In the genomic region with DNA sequence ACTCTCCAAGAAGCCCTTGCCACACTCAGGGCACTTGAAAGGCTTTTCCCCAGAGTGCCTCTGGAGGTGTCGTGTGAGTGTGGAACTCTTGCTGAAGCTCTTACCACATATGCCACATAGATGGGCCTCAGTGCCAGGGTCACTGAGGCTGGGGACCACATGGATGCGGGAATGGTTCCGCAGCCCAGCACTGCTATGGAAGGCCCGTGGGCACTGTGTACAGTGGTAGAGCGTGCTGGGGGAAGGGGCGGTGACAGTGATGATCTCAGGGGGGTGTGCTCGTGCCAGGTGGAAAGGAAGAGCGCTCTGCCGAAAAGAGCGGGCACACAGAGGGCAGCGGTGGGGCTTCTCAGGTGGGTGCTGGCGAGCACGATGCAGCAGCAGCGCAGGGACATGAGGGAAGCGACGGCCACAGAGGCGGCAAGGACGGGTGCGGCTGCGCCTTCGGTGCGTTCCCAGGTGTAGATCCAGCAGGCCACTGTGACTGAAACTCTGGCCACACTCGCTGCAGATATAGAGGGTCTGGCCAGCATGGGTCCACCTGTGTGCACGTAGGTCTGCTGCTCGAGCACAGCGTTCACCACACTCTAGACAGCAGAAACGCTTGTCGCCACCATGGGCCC, we compare ENCODE assay signal across 14 mouse cellular contexts. TPM values are rescaled to one million over a fixed set of nuclear protein-coding genes. Genes with fewer than 3 reads are reported as not detected.
DNase-seq lines count a peak whose midpoint lies in the region; ATAC-seq and TF ChIP-seq lines count a peak whose summit lies in the region.
"Had no signal": no experiment of that assay in that cellular context is flagged by ENCODE, and none has a peak within 500 bp of the region (broad histone marks: within the 10 kb centered on the region; RNA-seq: fewer than 3 reads in every experiment).

No protein-coding gene starts in this region.

- H3K36me3 ChIP-seq in heart, embryonic 11.5 days (ENCODE audit: control insufficient read depth, insufficient read depth, low read length): 0 out of 2 replicates have a peak, but pooled peaks cover 3% of the 10 kb centered on the region
- peaks cover 18% of the 10 kb centered on the region for H3K36me3 ChIP-seq in lung, embryonic 16.5 days (ENCODE audit: control insufficient read depth, insufficient read depth, low read length)
- peaks cover 15% of the 10 kb centered on the region for H3K36me3 ChIP-seq in neural tube, embryonic 14.5 days (ENCODE audit: control insufficient read depth, insufficient read depth, low read length)

- H3K27ac ChIP-seq in heart, embryonic 11.5 days (ENCODE audit: low read depth, low read length): no peak overlapping the region
- no peak overlapping the region for H3K27ac ChIP-seq in lung, embryonic 16.5 days (ENCODE audit: low read length)
- no peak overlapping the region for H3K27ac ChIP-seq in bone marrow, adult 2 months (ENCODE audit: control insufficient read depth, insufficient read depth, low read depth, low read length, poor library complexity)
- no peak overlapping the region for H3K27ac ChIP-seq in neural tube, embryonic 14.5 days (ENCODE audit: low read depth, low read length)
- no peak overlapping the region for H3K27ac ChIP-seq in layer of hippocampus, adult 2 months
- H3K27ac ChIP-seq: macrophage had no signal

- ATAC-seq in heart, embryonic 11.5 days (replicated peaks; ENCODE audit: insufficient number of reproducible peaks, low FRiP score, low TSS enrichment): 0 out of 2 replicates have a peak, but pooled peaks have one; percentile 49
- peak; percentile 49; the same call in 1 of the 2 replicates for ATAC-seq in lung, embryonic 16.5 days (ENCODE audit: low read depth)
- 0 out of 2 replicates have a peak, but pooled peaks have one; percentile 23 for ATAC-seq in neural tube, embryonic 14.5 days (ENCODE audit: low read depth)
- ATAC-seq: hindbrain, embryonic 16.5 days had no signal

- no peak for DNase-seq in heart, postnatal 10 days
- no peak for DNase-seq in lung, postnatal 10 days
- no peak for DNase-seq in layer of hippocampus, adult 2 months (ENCODE audit: low spot score in 2 of 2)
- DNase-seq in ovary, postnatal 10 days (ENCODE audit: low spot score): no peak
- DNase-seq: adrenal gland, postnatal 25 days; cerebellum, adult 18-20 months; thymus, adult 18-20 months had no signal

- intact Hi-C loops in heart, postnatal 10 days (cut with DNase I): no loop called here

- no peaks in the 10 kb centered on the region for H3K4me1 ChIP-seq in heart, embryonic 11.5 days (ENCODE audit: control insufficient read depth, insufficient read depth, low read length)
- peaks cover 4% of the 10 kb centered on the region for H3K4me1 ChIP-seq in lung, embryonic 16.5 days (replicated peaks; ENCODE audit: control insufficient read depth, insufficient read depth, low read length)
- H3K4me1 ChIP-seq in bone marrow, adult 2 months (ENCODE audit: control insufficient read depth, insufficient read depth, low read length): no peaks in the 10 kb centered on the region; the same call in 1 of the 2 replicates
- H3K4me1 ChIP-seq in neural tube, embryonic 14.5 days (ENCODE audit: control insufficient read depth, insufficient read depth, low read length): peaks cover 2% of the 10 kb centered on the region

- no peaks in the 10 kb centered on the region for H3K27me3 ChIP-seq in heart, embryonic 11.5 days (ENCODE audit: control insufficient read depth, insufficient read depth, low read length)
- H3K27me3 ChIP-seq in lung, embryonic 16.5 days (ENCODE audit: control insufficient read depth, insufficient read depth, low read depth, low read length): no peaks in the 10 kb centered on the region
- no peaks in the 10 kb centered on the region for H3K27me3 ChIP-seq in neural tube, embryonic 14.5 days (ENCODE audit: control insufficient read depth, insufficient read depth, low read length)

- no peak for TF ChIP-seq CTCF in bone marrow, adult 2 months (IDR thresholded peaks at IDR 0.05; ENCODE audit: control insufficient read depth, insufficient read depth, low read length)
- TF ChIP-seq CTCF in layer of hippocampus, adult 2 months (conservative IDR thresholded peaks at IDR 0.05): no peak

- H3K9ac ChIP-seq in heart, embryonic 11.5 days (ENCODE audit: low read depth, low read length): no peak overlapping the region
- no peak overlapping the region for H3K9ac ChIP-seq in lung, embryonic 16.5 days (ENCODE audit: low read length)
- no peak overlapping the region for H3K9ac ChIP-seq in neural tube, embryonic 14.5 days (replicated peaks; ENCODE audit: low read depth, low read length)

- no peak overlapping the region for H3K4me3 ChIP-seq in heart, embryonic 11.5 days (ENCODE audit: low read depth, low read length)
- no peak overlapping the region for H3K4me3 ChIP-seq in lung, embryonic 16.5 days (ENCODE audit: low read length)
- no peak overlapping the region for H3K4me3 ChIP-seq in bone marrow, adult 2 months (replicated peaks; ENCODE audit: control insufficient read depth, low read depth, low read length)
- H3K4me3 ChIP-seq in neural tube, embryonic 14.5 days (ENCODE audit: low read depth, low read length): no peak overlapping the region
- H3K4me3 ChIP-seq in layer of hippocampus, adult 2 months: no peak overlapping the region

- TF ChIP-seq POLR2A in bone marrow, adult 2 months (IDR thresholded peaks at IDR 0.05; ENCODE audit: borderline replicate concordance, control insufficient read depth, low read depth, low read length): peak; percentile 27; the same call in 1 of the 2 replicates

- no peak overlapping the region for H3K4me2 ChIP-seq in heart, embryonic 11.5 days
- no peak overlapping the region for H3K4me2 ChIP-seq in lung, embryonic 16.5 days (ENCODE audit: low read depth, low read length)
- no peak overlapping the region for H3K4me2 ChIP-seq in neural tube, embryonic 14.5 days (ENCODE audit: low read depth, low read length)

- H3K9me3 ChIP-seq in heart, embryonic 11.5 days (replicated peaks; ENCODE audit: control insufficient read depth, low read length): no peaks in the 10 kb centered on the region
- H3K9me3 ChIP-seq in lung, embryonic 16.5 days (ENCODE audit: control insufficient read depth, low read length): no peaks in the 10 kb centered on the region
- no peaks in the 10 kb centered on the region for H3K9me3 ChIP-seq in neural tube, embryonic 14.5 days (ENCODE audit: control insufficient read depth, low read length)

- 61% methylated on average over 28 of the region's 28 CpGs for WGBS in heart, embryonic 11.5 days (ENCODE audit: insufficient replicate concordance)
- WGBS in lung, embryonic 16.5 days: 64% methylated on average over 28 of the region's 28 CpGs
- 95% methylated on average over 28 of the region's 28 CpGs for WGBS in bone marrow, adult 2 months
- WGBS in neural tube, embryonic 14.5 days: 67% methylated on average over 28 of the region's 28 CpGs

RNA-seq across cellular contexts. Expression of a gene that starts 10.0 kb away (rescaled TPM):
- polyA plus RNA-seq in heart, embryonic 11.5 days (2014; fragmentation: Nextera tagmentation; extraction: Ambion mirVana): 8.2 and 9.3 TPM in 2 replicates
- 1 to 10 TPM; 4.5 TPM for total RNA-seq in heart, postnatal 10 days (2021)
- polyA plus RNA-seq in lung, embryonic 16.5 days (2015; fragmentation: Nextera tagmentation; extraction: Ambion mirVana): 23.0 and 24.4 TPM in 2 replicates
- 17.8 and 53.9 TPM in 2 replicates for polyA plus RNA-seq in bone marrow, adult 2 months (2011; ENCODE audit: insufficient read depth, insufficient read length, low replicate concordance, missing spikeins)
- polyA plus RNA-seq in neural tube, embryonic 14.5 days (2014; fragmentation: Nextera tagmentation; extraction: Ambion mirVana): 18.9 and 22.0 TPM in 2 replicates
- total RNA-seq in layer of hippocampus, adult 2 months (2021): 10 to 100 TPM; 29.2 to 30.9 TPM

RNA-seq across cellular contexts. Expression of a gene that starts 13.3 kb away (rescaled TPM):
- 31.2 and 33.8 TPM in 2 replicates for polyA plus RNA-seq in heart, embryonic 11.5 days (2014; fragmentation: Nextera tagmentation; extraction: Ambion mirVana)
- 10 to 100 TPM; 48.5 to 51.4 TPM for total RNA-seq in heart, postnatal 10 days (2021)
- 35.4 and 37.6 TPM in 2 replicates for polyA plus RNA-seq in lung, embryonic 16.5 days (2015; fragmentation: Nextera tagmentation; extraction: Ambion mirVana)
- polyA plus RNA-seq in bone marrow, adult 2 months (2011; ENCODE audit: insufficient read depth, insufficient read length, low replicate concordance, missing spikeins): 20.1 and 39.4 TPM in 2 replicates
- polyA plus RNA-seq in neural tube, embryonic 14.5 days (2014; fragmentation: Nextera tagmentation; extraction: Ambion mirVana): 44.4 and 44.5 TPM in 2 replicates
- total RNA-seq in layer of hippocampus, adult 2 months (2021): 10 to 100 TPM; 49.1 to 51.0 TPM

RNA-seq across cellular contexts. Expression of a gene that starts 13.6 kb away (rescaled TPM):
- polyA plus RNA-seq in heart, embryonic 11.5 days (2014; fragmentation: Nextera tagmentation; extraction: Ambion mirVana): 17.5 and 17.7 TPM in 2 replicates
- 10 to 100 TPM; 44.3 to 44.8 TPM for total RNA-seq in heart, postnatal 10 days (2021)
- polyA plus RNA-seq in lung, embryonic 16.5 days (2015; fragmentation: Nextera tagmentation; extraction: Ambion mirVana): 35.1 and 36.9 TPM in 2 replicates
- polyA plus RNA-seq in bone marrow, adult 2 months (2011; ENCODE audit: insufficient read depth, insufficient read length, low replicate concordance, missing spikeins): 12.6 and 17.7 TPM in 2 replicates
- polyA plus RNA-seq in neural tube, embryonic 14.5 days (2014; fragmentation: Nextera tagmentation; extraction: Ambion mirVana): 32.8 and 36.2 TPM in 2 replicates
- 10 to 100 TPM; 52.9 to 56.2 TPM for total RNA-seq in layer of hippocampus, adult 2 months (2021)

RNA-seq across cellular contexts. Expression of a gene that starts 42.3 kb away (rescaled TPM):
- not detected in 2 replicates for polyA plus RNA-seq in heart, embryonic 11.5 days (2014; fragmentation: Nextera tagmentation; extraction: Ambion mirVana)
- total RNA-seq in heart, postnatal 10 days (2021): not detected
- polyA plus RNA-seq in lung, embryonic 16.5 days (2015; fragmentation: Nextera tagmentation; extraction: Ambion mirVana): 0.10 TPM in 1 of 2 replicates, not detected in the other
- 5.9 and 21.1 TPM in 2 replicates for polyA plus RNA-seq in bone marrow, adult 2 months (2011; ENCODE audit: insufficient read depth, insufficient read length, low replicate concordance, missing spikeins)
- not detected in 2 replicates for polyA plus RNA-seq in neural tube, embryonic 14.5 days (2014; fragmentation: Nextera tagmentation; extraction: Ambion mirVana)
- total RNA-seq in layer of hippocampus, adult 2 months (2021): not detected
- total RNA-seq: adrenal gland, postnatal 25 days; left cerebral cortex, postnatal 14 days had no signal
